Mouse (Mus musculus) lung, adult 18-20 months (tissue): Measurements from ENCODE around the gene Safb.

Experiments used
- DNase-seq, 2 experiments: peaks; one replicate each; pipeline ENCODE4 v3.0.0; 2022; ENCODE audit warnings: mixed read lengths in 2 of 2

Gene Safb

GRCm38 (mm10) chr17:56561866-56562265 is 22.8 kb upstream of the Safb start:
- no peak for DNase-seq

GRCm38 (mm10) chr17:56566293-56566692 is 18.3 kb upstream of the Safb start:
- DNase-seq: no peak

GRCm38 (mm10) chr17:56566918-56567317 is 17.7 kb upstream of the Safb start:
- no peak for DNase-seq

GRCm38 (mm10) chr17:56567370-56567769 is 17.3 kb upstream of the Safb start:
- DNase-seq: no peak

- DNase-seq: no peak
Observed at GRCm38 (mm10) chr17:56570287-56570686, 14.3 kb upstream of the Safb start.

GRCm38 (mm10) chr17:56572154-56572553 is 12.5 kb upstream of the Safb start:
- DNase-seq: no peak

- DNase-seq: no peak
Observed at GRCm38 (mm10) chr17:56572939-56573338, 11.7 kb upstream of the Safb start.

- no peak for DNase-seq
Observed at GRCm38 (mm10) chr17:56583071-56583470, 1.6 kb upstream of the Safb start.

- peak; percentile 58 to 63 for DNase-seq
Observed at GRCm38 (mm10) chr17:56583611-56584256, 891 bp upstream of the Safb start.

- DNase-seq: peak in 1 of 2 experiments; percentile 51
Observed at GRCm38 (mm10) chr17:56585171-56585821, 671 bp downstream of the Safb start.

GRCm38 (mm10) chr17:56587773-56588172 is 3.1 kb downstream of the Safb start:
- DNase-seq: no peak

GRCm38 (mm10) chr17:56588921-56589320 is 4.3 kb downstream of the Safb start:
- no peak for DNase-seq

GRCm38 (mm10) chr17:56592553-56592952 is 7.9 kb downstream of the Safb start:
- DNase-seq: no peak

- no peak for DNase-seq
Observed at GRCm38 (mm10) chr17:56593527-56594271, 9.1 kb downstream of the Safb start.

- DNase-seq: no peak
Observed at GRCm38 (mm10) chr17:56603186-56604069, 18.8 kb downstream of the Safb start.

- DNase-seq: no peak
Observed at GRCm38 (mm10) chr17:56604070-56604380, 19.4 kb downstream of the Safb start.

GRCm38 (mm10) chr17:56604422-56604821 is 19.8 kb downstream of the Safb start:
- no peak for DNase-seq

GRCm38 (mm10) chr17:56605431-56605830 is 20.8 kb downstream of the Safb start:
- DNase-seq: no peak

- DNase-seq: no peak
Observed at GRCm38 (mm10) chr17:56607521-56608062, 23.0 kb downstream of the Safb start.

GRCm38 (mm10) chr17:56608699-56609098 is 24.1 kb downstream of the Safb start:
- no peak for DNase-seq

- peak; percentile 96 to 97 for DNase-seq
Observed at GRCm38 (mm10) chr17:56609452-56610171, 25.0 kb downstream of the Safb start, which contains the start of gene 2410015M20Rik. Gene 2410015M20Rik, minus strand, starts transcription at chr17:56609771.

GRCm38 (mm10) chr17:56611323-56611722 is 26.7 kb downstream of the Safb start:
- no peak for DNase-seq
